Mouse (Mus musculus) cerebellum, adult (tissue): ENCODE measurements around the gene Traf3.

Experiments used
- ATAC-seq: cut with Nextera tagmentation; 2 replicates; pipeline ENCODE4 v1.9.2; 2017; ENCODE audit warnings: mild to moderate bottlenecking, moderate library complexity, mixed read lengths; ENCODE audit not compliant: insufficient number of reproducible peaks, low FRiP score, low TSS enrichment

Traf3 gene

DNA sequence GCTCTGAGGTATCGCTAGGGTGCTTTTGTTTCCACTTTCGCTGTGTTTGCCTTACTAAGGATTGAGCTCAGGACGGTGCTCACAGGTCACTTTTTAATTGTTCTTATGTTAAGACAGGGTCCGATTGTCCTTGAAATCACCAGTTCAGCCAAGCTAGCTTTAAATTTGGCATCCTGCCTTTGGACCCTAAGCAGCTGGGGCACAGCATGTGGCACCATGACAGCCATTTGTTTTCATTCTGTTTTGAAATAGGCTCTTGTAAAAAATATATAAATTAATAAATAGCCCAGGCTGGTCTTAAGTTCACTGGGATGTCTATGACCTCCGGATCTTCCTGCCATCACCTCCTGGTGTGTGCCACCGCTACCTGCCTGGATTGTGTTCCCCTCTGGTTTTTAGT is 78.9 kb downstream of the Traf3 start:
- no peak for ATAC-seq

DNA sequence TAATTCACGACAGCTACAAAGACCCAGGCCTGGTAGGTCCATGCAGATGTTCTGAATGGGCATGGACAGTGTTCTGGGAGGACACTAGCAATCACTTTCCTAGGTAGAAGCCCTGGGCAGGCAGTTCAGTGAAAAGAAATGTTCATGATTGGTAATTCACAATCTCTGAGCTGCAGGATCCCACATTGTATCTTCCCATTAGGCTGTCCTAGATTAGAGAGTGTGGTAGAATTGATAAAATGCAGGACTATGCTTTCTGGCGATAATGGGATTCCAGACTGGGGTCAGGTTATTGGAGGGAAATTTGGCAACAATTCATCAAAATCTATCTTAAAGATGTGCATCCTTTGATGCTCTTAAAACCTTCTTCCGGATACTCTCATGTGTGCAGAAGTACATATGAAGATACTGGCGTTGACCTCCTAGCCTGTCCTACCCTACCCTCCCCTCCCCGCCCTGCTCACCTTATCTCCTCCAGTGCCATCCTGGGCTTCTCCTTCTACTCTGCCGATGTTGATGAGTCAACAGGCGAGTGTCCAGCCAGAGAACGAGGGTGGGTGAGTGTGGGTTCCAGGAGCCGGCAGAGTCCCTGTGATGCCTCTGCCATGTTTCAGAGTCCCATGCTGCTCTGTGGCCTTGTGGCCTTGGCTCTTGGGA is 80.8 kb downstream of the Traf3 start:
- no peak for ATAC-seq

DNA sequence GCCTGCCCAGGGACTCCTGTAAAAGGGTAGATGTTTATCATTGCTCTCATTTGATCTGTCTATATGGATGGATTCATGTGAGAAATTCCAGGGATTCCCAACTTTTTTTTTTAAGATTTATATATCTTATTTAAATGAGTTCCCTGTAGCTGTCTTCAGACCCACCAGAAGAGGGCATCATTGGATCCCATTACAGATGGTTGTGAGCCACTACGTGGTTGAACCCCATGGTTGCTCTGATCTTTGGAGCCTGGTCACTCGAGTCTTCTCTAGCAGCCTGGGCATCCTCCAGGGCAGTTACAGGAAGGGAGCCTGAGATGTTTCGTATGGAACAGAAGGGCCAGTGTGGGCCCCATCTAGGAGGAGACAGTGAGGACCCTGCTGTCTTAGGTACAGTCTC is 82.9 kb downstream of the Traf3 start:
- no peak for ATAC-seq

DNA sequence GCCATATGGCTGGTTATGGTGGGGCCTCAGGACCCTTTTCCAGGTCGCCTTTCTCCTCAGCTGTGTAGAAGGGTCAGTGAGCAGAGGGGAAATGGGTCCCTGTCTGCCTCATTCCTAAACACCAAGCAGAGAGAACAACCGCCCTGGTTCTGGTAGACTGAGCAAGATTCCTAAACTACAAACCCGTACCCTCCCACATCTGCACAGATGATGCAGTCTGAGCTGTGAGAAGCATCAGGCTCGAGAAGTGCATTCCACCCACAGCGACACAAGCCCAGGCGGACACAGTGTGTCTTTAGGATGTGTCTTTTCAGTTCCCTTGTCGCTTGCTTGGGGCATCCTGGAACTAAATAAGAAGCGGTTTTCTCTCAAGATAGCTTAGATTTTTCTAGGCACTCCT is 83.9 kb downstream of the Traf3 start:
- ATAC-seq, result no peak

DNA sequence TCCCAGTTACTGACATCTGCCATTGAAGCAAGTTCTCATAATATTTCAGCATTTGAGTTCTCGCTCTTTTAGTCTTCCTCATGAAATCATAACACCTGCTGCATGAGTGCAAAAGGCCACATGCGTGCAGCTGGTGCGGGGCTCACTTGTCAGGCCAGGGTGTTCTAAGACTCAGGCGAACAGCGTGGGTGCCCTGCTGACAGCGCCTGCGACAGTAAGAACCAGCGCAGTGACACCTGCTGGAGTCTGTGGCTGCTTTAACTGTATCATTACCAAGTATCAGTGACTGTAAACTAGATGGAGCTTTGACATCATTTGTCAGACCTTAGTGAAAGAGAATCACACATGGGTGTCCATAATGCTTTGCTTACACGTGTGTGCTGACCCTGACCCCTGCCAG is 85.1 kb downstream of the Traf3 start:
- no peak for ATAC-seq

DNA sequence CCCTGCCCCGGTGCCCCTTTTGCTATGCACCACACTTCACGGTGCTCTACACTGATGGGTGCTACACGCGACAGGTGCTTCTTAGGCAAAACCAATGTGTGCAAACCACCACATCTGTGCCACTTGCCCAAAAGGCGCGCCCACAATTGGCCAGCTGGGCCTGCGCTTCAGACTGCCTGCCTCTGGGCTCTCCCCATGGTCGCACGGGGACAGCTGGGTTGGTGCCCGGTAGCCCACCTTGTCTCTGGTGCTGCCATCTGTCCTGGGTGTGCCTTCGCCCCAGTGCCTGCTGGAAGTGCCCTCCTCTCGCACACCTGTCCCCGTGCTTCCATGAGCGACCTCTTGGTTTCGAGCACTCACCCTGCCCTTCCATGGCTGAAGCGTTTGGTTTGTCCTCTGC is 97.5 kb downstream of the Traf3 start:
- no peak for ATAC-seq

DNA sequence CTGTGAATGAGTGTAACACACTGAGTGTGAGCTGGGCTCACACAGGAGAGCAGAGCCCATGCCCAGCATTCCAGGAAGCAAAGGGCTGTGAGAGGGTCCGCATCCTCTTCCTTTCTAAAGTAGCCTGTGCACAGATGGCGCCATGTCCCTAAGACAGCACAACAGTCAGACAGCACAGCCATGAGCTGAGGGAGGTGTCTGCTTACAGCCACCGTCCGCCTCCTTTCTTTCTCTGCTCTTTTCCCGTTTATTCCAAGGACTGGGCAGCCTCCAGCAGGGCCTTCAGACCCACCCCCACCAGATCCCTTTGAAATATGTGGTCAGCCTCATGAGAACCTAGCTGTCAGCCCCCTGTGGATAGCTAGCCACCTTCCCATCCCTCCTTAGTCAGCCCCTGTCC is 99.0 kb downstream of the Traf3 start:
- no peak for ATAC-seq

DNA sequence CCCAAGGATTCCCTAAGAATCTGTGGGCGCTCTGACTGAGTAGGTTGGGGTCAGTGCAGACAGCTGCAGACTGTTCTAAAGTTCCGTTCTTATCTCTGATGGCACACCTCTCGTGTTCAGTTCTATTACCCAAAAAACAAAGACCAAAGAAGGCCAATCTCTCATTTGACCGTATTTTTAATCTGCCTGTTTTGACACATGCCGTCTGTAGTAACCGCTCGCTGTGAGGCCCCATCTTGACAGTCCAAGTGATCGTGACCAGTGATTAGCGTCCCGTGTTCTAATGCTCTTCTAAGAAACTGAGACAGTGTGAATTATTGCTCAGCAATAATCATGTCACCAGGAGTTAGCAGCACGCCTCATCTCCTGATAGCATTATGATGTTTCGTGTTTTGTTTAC is 100.4 kb downstream of the Traf3 start:
- no peak for ATAC-seq

DNA sequence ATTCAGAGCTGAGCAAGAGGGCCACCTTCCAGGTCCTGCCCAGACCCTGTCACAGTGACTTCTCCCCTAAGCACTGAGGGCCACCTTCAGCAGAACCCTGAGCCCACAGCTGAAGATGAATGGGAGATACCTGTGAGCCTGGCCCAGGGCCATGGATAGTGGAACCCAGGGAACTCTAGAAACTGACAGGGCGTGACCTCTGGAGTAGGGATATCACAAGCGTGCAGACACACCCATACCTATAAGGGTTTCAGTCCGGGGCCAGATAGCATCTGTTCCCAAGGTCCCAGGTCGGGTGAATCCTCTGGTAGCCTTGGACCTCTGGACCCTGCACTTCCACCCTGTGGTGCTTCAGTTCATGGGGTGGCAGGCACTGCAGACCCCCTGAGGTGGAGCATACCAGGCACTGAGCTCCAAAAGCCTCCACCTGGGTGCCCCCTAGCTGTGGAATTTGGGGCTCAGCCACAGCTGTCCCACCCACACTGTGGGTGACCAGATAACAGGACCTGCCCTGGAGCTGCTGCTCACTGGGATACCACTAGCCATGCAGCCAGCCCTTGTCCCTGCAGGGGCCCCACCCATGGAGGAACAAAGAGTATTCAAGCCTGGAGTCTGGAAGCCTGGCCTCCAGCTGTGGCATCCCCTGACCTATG is 101.6 kb downstream of the Traf3 start:
- ATAC-seq, result no peak

DNA sequence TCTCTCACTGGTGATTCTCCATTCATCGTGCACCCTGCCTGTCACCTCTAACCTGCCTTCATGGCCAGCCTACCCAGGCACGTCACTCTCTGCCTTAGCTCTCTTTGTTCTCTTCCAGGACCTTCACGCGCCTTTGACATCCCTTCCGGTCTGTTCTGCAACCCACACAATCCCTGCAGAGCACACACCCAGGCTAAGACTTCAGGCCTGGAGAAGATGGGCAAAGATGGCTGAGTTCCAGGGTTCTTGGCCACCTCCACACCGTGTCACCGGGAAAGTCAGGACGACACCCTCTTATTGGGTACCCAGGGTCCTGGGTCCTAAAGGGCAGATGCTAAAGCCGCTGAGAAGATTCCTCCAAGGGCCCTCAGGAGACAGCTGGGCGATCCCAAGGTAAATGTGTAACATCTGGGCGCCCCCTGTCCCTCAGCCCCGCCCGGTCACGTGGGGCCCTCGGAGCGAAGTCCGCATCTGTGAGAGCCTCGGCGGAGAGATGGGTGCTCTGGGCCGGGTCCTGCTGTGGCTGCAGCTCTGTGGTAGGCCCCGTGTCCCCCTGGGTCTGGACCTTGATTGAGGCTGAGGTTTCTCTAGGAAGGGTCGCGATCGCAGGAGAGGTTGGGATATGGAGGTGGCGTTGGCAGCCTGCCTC is 104.6 kb downstream of the Traf3 start, which contains the start of gene Amn:
Gene Amn (plus strand): TSS at position 467 of the 649 bp plus-strand sequence.
- ATAC-seq, result no peak

DNA sequence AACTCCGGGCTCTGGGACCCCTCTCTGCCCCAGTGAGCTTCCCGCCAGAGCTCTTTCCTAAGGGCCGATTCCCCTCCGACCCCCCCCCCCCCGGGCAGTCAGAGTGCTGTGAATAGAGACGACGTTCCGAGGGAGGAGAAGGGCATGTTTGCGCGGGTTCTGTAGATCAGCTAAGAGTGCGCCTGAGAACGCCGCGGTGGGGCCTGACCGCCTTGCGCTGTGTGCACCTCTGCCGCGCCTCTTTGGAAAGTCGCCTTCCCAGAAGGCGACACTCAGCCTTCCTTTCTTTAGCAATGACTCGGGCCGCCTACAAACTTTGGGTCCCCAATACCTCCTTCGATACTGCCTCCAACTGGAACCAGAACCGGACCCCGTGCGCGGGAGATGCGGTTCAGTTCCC is 105.2 kb downstream of the Traf3 start:
- ATAC-seq, result no peak

DNA sequence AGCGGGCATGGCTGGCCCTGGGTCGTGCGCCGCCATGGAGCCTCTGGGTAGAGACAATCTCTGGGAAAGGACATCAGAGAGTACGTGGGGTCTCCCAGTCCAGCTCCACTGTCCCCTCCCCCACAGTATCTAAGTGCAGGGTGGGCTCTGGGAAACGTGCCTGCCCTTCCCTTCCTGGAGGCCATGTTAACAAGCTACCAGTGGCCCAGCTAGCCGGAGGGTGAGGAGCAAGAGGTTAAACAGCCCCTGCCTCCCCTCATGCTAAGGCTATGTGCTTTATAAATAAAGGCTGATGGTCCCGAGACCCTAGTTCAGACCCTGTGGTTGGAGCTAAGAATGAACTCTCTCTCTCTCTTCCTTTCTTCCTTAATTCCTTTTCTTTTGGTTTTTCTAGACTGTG is 105.8 kb downstream of the Traf3 start:
- ATAC-seq, result no peak

DNA sequence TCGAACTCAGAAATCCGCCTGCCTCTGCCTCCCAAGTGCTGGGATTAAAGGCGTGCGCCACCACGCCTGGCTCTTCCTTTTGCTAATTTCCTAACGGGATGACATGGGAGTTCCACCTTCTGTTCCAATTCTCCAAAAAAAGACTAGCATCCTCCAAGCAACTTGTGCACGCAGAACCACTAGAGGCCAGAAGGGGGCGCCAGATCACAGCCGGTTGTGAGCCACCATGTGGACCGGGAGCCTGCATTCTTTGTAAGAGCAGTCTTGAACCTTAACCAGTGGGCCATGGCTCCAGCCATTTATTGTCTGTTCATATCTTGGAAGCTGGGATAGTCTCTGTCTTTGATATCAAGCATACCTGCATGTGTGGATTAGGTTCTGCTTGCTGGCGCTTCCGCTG is 106.2 kb downstream of the Traf3 start:
- ATAC-seq, result no peak

DNA sequence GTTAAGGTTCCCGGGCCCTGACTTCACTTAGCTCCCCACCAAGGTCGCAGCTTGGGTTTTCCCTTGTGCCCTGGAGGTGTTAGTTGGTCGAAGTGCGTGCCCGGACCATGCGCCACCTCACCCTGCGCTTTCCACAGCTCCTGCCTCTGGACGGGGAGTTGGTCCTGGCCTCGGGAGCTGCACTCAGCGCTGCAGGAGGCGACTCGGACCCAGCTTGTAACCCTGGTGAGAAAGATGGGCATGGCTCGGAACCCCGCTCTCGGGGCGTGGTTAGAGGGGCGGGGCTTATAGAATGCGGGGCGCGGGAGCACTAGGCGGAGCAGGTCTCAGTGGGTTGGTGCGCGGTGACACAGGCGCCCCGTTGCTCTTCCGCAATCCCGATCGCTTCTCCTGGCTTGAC is 107.8 kb downstream of the Traf3 start:
- no peak for ATAC-seq

DNA sequence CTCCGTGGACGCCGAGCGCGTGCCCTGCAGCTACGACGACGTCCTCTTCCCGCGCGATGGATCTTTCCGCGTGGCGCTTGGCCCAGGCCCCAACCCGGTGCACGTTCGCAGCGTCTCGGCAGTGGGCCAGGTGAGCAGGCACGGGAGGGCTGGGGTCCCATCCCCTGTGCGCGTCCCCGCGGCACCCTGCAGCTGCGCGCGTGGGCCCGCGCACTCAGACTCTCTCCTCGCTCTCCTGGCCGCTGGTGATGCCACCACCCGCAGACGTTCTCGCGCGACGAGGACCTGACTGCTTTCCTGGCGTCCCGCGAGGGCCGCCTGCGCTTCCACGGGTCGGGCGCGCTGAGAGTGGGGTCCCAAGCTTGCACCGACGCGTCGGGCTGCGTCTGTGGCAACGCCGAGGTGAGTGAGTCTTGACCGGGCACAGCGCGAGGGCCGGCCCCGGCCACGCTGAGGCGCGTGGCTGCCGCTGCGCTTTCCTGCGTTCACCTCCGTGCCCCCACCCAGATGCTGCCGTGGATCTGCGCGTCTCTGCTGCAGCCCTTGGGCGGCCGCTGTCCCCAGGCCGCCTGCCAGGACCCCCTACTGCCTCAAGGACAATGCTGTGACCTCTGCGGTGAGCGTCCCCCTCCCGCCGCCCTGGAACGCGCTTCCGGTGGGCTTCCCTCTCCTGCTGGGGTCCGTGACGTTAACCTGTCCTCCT is 108.4 kb downstream of the Traf3 start:
- ATAC-seq, result no peak

DNA sequence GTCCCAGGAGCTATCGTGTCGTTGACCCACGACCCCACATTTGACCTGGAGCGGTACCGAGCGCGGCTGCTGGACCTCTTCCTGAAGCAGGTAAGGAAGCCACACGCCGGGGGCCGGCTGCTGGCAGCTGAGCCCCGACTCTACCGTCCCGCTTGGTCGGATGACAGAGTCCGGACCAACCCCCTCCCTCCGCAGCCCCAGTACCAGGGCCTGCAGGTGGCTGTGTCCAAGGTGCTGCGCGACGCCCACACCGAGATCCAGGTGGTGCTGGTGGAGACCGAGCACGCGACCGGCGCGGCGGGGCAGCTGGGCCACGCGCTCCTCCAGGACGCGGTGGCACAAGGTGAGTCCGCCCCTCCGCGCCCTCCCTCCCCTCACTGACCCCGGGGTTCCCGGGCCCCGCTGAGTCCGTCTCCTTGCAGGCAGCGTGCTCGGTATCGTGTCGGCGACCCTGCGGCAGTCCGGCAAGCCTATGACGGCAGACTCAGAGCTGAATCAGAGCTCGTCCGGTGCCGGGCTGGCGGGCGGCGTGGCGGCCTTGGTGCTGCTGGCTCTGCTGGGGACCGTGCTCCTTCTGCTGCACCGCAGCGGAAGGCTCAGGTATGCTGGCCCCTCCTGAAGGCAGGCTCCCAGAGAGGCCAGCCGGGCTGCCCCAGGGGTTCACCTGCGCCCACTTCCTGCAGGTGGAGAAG is 109.1 kb downstream of the Traf3 start:
- ATAC-seq, result no peak

DNA sequence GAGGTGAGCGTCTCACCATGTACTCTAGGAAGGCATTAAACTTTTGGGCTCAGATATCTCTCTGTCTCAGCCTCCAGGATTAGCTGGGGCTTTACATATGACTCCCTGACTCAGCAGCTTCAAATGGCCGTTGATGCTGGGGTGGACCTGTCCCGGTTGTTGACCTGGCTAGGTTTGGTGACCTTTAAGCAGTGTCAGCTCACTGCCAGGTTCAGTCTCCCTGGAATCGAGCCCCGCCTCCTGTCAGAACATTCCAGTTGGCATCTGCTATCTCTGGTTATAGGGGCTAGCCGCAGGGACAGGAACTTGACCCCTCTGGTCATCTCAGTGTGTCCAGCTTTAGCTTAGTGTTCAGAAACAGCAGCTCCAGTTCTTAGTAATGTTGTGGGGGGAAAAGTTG is 110.2 kb downstream of the Traf3 start:
- ATAC-seq, result no peak

DNA sequence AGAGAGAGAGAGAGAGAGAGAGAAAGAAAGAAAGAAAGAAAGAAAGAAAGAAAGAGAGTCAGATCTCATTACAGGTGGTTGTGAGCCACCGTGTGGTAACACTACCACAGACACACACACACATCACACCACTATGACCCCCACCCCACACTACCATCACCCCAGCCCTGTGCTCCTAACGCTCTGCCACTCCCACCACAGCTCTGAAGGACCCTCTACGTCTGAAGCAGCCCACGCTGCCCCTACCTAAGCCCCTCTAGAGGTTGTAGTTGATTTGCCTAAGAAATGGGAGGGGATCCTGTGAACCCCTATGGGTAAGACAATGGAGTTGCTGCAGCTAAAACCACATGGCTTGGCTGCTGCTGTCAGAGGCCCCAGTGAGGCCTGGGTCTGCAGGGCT is 117.4 kb downstream of the Traf3 start:
- ATAC-seq, result no peak

DNA sequence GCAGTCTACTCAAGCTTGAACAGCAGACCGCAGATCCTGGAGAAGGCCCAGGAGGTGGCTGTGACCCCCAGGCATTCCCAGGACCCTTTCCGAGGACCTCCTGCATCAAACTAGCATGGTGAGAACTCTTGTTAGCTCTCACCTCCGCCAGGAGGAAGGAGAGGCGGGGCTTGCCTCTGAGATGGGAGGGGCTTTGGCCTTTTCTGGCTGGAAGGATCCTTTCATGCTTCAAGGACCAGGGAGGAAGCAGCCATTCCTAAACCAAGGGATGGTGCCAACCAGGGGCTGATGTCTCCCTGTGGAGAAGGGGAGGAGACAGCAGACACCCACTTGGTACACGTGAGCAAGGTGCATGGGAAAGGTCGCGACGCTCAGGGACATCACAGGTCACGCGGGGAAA is 118.4 kb downstream of the Traf3 start:
- no peak for ATAC-seq

DNA sequence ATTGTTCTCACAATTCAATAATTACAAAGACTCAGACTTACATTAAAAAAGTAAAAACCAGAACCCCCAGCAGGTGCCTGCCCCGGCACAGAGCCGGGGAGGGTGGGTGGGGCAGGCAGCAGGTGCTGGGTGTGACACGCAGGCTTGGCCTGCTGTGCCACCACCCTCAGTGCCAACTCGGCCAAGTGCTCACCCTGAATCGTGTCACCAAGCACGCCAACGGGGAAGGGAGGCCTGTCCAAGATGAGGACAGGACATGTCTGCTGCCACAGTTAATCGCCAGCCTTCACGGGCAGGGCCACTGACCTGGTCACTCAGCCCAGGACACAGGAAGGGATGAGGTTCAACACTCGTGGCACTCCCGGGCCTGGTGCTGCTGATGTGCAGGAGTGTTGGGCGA is 126.9 kb downstream of the Traf3 start:
- ATAC-seq, result peak; percentile 23; the same call in 1 of the 2 replicates
